Mouse (Mus musculus): ENCODE measurements around the gene Dhdh.
"Not testable (repeated sequence)": the region's sequence is repeated elsewhere in the genome, so short reads cannot be mapped to it uniquely, and the experiment has no call there.

The Dhdh gene

GRCm38 (mm10) chr7:45509912-45510787, 21.5 kb upstream of the Dhdh start, which contains the start of gene Nucb1:
Nucb1 (minus strand) TSS chr7:45510406.
- DNase-seq (ENCODE audit: low spot score in 2 of 2) = peak; percentile 78 to 84

GRCm38 (mm10) chr7:45509181-45509882, 20.7 kb upstream of the Dhdh start:
- no peak for DNase-seq (ENCODE audit: low spot score in 2 of 2)

- no peak for DNase-seq (ENCODE audit: low spot score in 2 of 2)
Observed at GRCm38 (mm10) chr7:45508561-45508960, 20.0 kb upstream of the Dhdh start.

GRCm38 (mm10) chr7:45507583-45507982, 19.0 kb upstream of the Dhdh start:
- no peak for DNase-seq (ENCODE audit: low spot score in 2 of 2)

- no peak for DNase-seq (ENCODE audit: low spot score in 2 of 2)
Observed at GRCm38 (mm10) chr7:45498427-45498826, 9.8 kb upstream of the Dhdh start.

- DNase-seq (ENCODE audit: low spot score in 2 of 2) = no peak
Observed at GRCm38 (mm10) chr7:45494548-45494947, 5.9 kb upstream of the Dhdh start.

- no peak for DNase-seq (ENCODE audit: low spot score in 2 of 2)
Observed at GRCm38 (mm10) chr7:45492951-45493350, 4.3 kb upstream of the Dhdh start.

GRCm38 (mm10) chr7:45492225-45492844, 3.7 kb upstream of the Dhdh start:
- DNase-seq (ENCODE audit: low spot score in 2 of 2) = no peak

GRCm38 (mm10) chr7:45491264-45491663, 2.7 kb upstream of the Dhdh start:
- no peak for DNase-seq (ENCODE audit: low spot score in 2 of 2)

- no peak for DNase-seq (ENCODE audit: low spot score in 2 of 2)
Observed at GRCm38 (mm10) chr7:45490822-45491221, 2.2 kb upstream of the Dhdh start.

- no peak for DNase-seq (ENCODE audit: low spot score in 2 of 2)
Observed at GRCm38 (mm10) chr7:45489578-45489977, 973 bp upstream of the Dhdh start.

- no peak for DNase-seq (ENCODE audit: low spot score in 2 of 2)
Observed at GRCm38 (mm10) chr7:45487861-45488292, 728 bp downstream of the Dhdh start.

- DNase-seq (ENCODE audit: low spot score in 2 of 2) = no peak
Observed at GRCm38 (mm10) chr7:45486761-45487415, 1.7 kb downstream of the Dhdh start, which contains the start of gene Gm45808. Gm45808 (minus strand) TSS chr7:45486811.

- no peak for DNase-seq (ENCODE audit: low spot score in 2 of 2)
Observed at GRCm38 (mm10) chr7:45486158-45486557, 2.4 kb downstream of the Dhdh start.

- not testable (repeated sequence) for DNase-seq (ENCODE audit: low spot score in 2 of 2)
Observed at GRCm38 (mm10) chr7:45484985-45485384, 3.6 kb downstream of the Dhdh start.

- DNase-seq (ENCODE audit: low spot score in 2 of 2) = no peak
Observed at GRCm38 (mm10) chr7:45482166-45482565, 6.4 kb downstream of the Dhdh start.

GRCm38 (mm10) chr7:45481374-45481927, 7.2 kb downstream of the Dhdh start, which contains the start of gene Tulp2:
Tulp2 (plus strand) TSS chr7:45481877.
- DNase-seq (ENCODE audit: low spot score in 2 of 2) = no peak

GRCm38 (mm10) chr7:45480310-45480709, 8.3 kb downstream of the Dhdh start:
- DNase-seq (ENCODE audit: low spot score in 2 of 2) = not testable (repeated sequence)

- DNase-seq (ENCODE audit: low spot score in 2 of 2) = no peak
Observed at GRCm38 (mm10) chr7:45478774-45479173, 9.8 kb downstream of the Dhdh start.

GRCm38 (mm10) chr7:45477003-45477402, 11.6 kb downstream of the Dhdh start:
- DNase-seq (ENCODE audit: low spot score in 2 of 2) = no peak

GRCm38 (mm10) chr7:45476453-45476852, 12.2 kb downstream of the Dhdh start:
- no peak for DNase-seq (ENCODE audit: low spot score in 2 of 2)
